Mouse (Mus musculus) neural tube, embryonic 12.5 days (tissue): ENCODE measurements around the gene Hoxa2. TPM values are rescaled to one million over a fixed set of nuclear protein-coding genes. Genes with fewer than 3 reads are reported as not detected.

Experiments
- ATAC-seq: fragments of 200-750 bp; cut with Nextera tagmentation; 2 replicates; pipeline ENCODE4 v1.8.0; 2017; ENCODE audit warnings: low read depth, mild to moderate bottlenecking, moderate TSS enrichment, moderate library complexity; ENCODE audit not compliant: low FRiP score
- H3K27ac ChIP-seq: fragments of 300-500 bp; sonication (generic); 2 replicates; pipeline ENCODE4 v1.5.1; 2016
- H3K27me3 ChIP-seq: fragments of 300-500 bp; sonication (generic); replicated peaks from 2 replicates; pipeline ENCODE4 v1.6.1; 2016; ENCODE audit warnings: mild to moderate bottlenecking
- H3K36me3 ChIP-seq: fragments of 300-500 bp; sonication (generic); 2 replicates; pipeline ENCODE4 v1.6.1; 2016; ENCODE audit warnings: mild to moderate bottlenecking
- H3K4me1 ChIP-seq: fragments of 300-500 bp; sonication (generic); 2 replicates; pipeline ENCODE4 v1.6.1; 2016
- H3K4me2 ChIP-seq: fragments of 300-500 bp; sonication (generic); replicated peaks from 2 replicates; pipeline ENCODE4 v1.6.1; 2016; ENCODE audit warnings: mild to moderate bottlenecking
- H3K4me3 ChIP-seq: fragments of 300-500 bp; sonication (generic); 2 replicates; pipeline ENCODE4 v1.5.1; 2016
- H3K9ac ChIP-seq: fragments of 300-500 bp; sonication (generic); 2 replicates; pipeline ENCODE4 v1.6.1; 2016; ENCODE audit warnings: mild to moderate bottlenecking
- H3K9me3 ChIP-seq: fragments of 300-500 bp; sonication (generic); 2 replicates; pipeline ENCODE4 v1.6.1; 2016; ENCODE audit warnings: mild to moderate bottlenecking
- WGBS: fragments of 180-500 bp; shearing (Covaris S2); methylation state at CpG from one replicate; pipeline ENCODE4 v1.1.7; 2016; 5-methylcytosine and 5-hydroxymethylcytosine counted together
- polyA plus RNA-seq: library from polyadenylated mRNA; unstranded; fragments of >200 nt; fragmentation: Nextera tagmentation; extraction: Ambion mirVana; gene quantifications from 2 replicates; pipeline ENCODE4 v1.2.1, GENCODE M21; 2016

Gene Hoxa2
- polyA plus RNA-seq = 25.6 and 34.2 TPM in 2 replicates

DNA sequence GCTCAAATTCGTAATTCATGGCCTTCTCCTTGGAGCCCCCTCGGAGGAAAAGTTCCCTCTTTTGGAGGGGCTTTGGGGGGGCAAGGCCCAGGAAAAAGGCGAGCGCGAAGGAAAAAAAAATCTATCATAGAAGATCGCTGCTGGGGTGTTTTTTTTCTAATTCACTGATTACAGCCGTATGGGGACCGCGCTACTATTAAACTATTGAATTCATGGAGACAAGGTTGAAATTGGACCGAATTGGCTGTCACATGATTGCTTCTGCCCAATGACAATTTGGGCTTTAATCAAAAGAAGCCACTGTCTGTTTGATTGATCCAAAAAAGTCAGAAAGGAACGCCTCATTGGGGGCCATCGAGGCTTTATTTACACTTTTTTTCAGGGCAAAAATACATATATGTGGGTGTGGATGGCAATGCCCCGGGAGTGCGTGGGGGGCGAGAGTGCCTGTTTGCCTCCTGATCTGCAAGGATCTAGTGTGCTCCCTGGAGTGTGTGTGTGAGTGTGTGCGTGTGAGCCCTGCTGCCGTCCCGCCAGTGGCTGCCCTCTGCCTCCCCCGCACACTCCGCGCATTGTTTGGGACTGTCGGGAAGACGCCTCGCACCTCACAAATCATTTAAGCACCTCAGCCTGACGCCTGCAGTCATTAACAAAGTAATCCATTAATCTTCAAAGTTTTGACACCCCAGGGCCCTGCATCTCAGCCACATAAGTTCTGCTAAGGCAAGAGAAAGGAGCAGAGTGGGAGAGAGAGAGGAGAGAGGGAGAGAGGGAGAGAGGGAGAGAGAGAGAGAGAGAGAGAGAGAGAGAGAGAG lies at the start of gene Hoxa2:
Gene Hoxa2, minus strand, starts transcription at position 206 of the 815 bp plus-strand sequence.
- no peaks in the 10 kb centered on the region for H3K27me3 ChIP-seq
- H3K4me3 ChIP-seq = peak within 1 kb of the TSS; percentile 74
- H3K4me1 ChIP-seq = peaks cover 63% of the 10 kb centered on the region
- H3K9me3 ChIP-seq = no peaks in the 10 kb centered on the region
- peak within 1 kb of the TSS; percentile 100 for H3K27ac ChIP-seq
- H3K9ac ChIP-seq = peak within 1 kb of the TSS; percentile 99
- under 1% methylated on average over 25 of the region's 25 CpGs for WGBS
- H3K36me3 ChIP-seq = peaks cover 9% of the 10 kb centered on the region
- ATAC-seq = peak; percentile 67
- H3K4me2 ChIP-seq = peak within 1 kb of the TSS; percentile 99

DNA sequence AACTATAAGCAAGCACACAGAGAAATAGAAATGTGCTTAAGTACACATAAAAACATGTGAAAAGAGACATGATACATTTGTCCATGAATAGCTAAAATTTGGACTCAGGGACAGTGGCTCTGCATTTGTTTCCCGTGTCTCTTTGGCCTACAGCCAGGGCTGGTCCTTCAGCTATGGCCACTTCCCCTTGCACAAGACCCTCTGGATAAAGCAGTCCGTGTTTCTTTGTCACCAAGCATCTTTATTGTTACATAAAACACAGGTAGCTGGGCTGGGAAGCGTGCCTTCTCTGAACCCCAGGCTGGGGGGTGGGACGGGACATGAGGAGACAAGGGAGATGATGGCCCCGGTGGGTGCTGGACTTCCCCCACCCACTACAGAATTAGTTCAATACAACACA lies 49.6 kb upstream of the Hoxa2 start:
- H3K9ac ChIP-seq = peak overlapping the region; percentile 100
- ATAC-seq = no peak
- H3K4me1 ChIP-seq = peaks cover 33% of the 10 kb centered on the region
- H3K4me3 ChIP-seq = peak overlapping the region; percentile 82
- H3K27me3 ChIP-seq = no peaks in the 10 kb centered on the region
- 12% methylated on average over 5 of the region's 5 CpGs for WGBS
- peak overlapping the region; percentile 76 for H3K27ac ChIP-seq
- no peaks in the 10 kb centered on the region for H3K9me3 ChIP-seq
- peak overlapping the region; percentile 99 for H3K4me2 ChIP-seq
- H3K36me3 ChIP-seq = no peaks in the 10 kb centered on the region

DNA sequence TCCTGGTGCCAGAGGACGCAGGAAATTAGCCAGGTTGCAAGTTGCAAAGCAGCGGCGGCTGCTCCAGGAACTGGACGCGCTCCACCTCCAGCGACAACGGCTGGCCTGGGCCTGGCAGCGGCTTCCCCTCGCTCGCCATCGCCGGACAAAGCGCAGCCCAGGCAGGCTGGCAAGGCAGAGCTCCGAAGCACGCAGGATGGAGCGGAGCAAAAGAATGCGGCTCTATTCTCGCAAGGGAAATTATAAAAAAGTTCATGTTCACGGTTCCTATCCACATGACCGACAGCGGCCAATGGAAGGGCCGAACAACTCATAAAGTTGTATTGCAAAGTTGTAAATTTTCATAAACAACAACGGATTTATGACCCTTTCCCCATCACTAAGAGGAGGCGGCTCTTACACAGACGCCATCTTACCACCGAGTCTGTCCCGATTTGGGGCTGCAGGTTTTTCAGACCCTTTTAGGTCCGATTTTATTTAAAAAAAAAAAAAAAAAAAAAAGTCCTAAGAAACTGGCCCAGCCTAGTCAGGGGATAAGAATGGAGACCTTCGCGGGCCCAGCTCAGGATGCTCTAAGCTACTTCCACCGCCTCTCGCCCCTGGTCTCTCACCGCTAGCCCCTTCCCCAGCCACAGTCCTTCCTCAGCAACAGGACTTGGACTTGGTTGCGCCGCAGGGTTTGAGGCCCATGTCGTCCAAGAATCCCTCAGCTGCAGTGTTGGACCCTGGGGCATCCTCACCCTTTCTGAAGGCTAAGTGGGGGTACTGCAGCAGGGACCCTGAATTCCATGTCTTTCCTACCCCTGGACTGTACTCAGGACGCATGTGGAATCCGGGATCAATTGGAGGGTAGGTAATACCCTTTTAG lies 48.7 kb upstream of the Hoxa2 start, which contains the start of the genes Hoxa3 and Gm28308:
Gene Hoxa3, minus strand, starts transcription at position 218 of the 868 bp plus-strand sequence.
Gene Gm28308, minus strand, starts transcription at position 221 of the 868 bp plus-strand sequence.
- no peaks in the 10 kb centered on the region for H3K27me3 ChIP-seq
- peaks cover 25% of the 10 kb centered on the region for H3K4me1 ChIP-seq
- peak within 1 kb of the TSS; percentile 100 for H3K9ac ChIP-seq
- H3K36me3 ChIP-seq = no peaks in the 10 kb centered on the region
- H3K9me3 ChIP-seq = no peaks in the 10 kb centered on the region
- WGBS = 1% methylated on average over 38 of the region's 38 CpGs
- H3K4me3 ChIP-seq = peak within 1 kb of the TSS; percentile 92
- H3K4me2 ChIP-seq = peak within 1 kb of the TSS; percentile 99
- peak; percentile 52 for ATAC-seq
- peak within 1 kb of the TSS; percentile 100 for H3K27ac ChIP-seq

GRCm38 (mm10) chr6:52212556-52213118 lies 48.0 kb upstream of the Hoxa2 start:
- Histone ChIP-seq H3K27me3 (no peaks in the 10 kb centered on the region), H3K4me3 (peak overlapping the region; percentile 92), H3K9ac (peak overlapping the region; percentile 100), H3K36me3 (no peaks in the 10 kb centered on the region), H3K27ac (peak overlapping the region; percentile 100), H3K9me3 (no peaks in the 10 kb centered on the region), H3K4me2 (peak overlapping the region; percentile 99), H3K4me1 (peaks cover 27% of the 10 kb centered on the region)
- WGBS = 1% methylated on average over 22 of the region's 22 CpGs
- 0 out of 2 replicates have a peak, but pooled peaks have one; percentile 18 for ATAC-seq

DNA sequence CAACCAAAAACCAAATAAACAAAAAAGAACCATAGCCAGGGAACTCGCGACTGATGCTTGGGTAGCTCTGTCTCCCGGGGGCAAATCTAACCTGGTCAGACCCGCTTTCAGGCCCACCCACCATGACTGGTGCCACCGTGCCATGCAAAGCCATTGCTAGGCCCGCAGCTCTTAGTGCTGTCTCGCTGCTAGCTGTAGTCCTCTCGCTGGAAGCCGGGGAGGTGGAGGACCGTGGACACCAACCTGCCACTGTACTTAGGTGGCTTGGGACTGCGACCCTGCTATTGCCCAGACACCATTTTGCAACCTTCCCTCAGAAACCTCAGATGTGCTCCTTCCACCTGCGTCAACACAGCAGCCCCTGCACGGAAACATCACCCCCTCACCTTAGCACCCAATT lies 47.3 kb upstream of the Hoxa2 start:
- Histone ChIP-seq H3K4me1 (peaks cover 30% of the 10 kb centered on the region), H3K9me3 (no peaks in the 10 kb centered on the region), H3K4me2 (peak overlapping the region; percentile 99), H3K27me3 (no peaks in the 10 kb centered on the region), H3K36me3 (no peaks in the 10 kb centered on the region; the same call in 1 of the 2 replicates), H3K27ac (peak overlapping the region; percentile 100), H3K4me3 (peak overlapping the region; percentile 92), H3K9ac (peak overlapping the region; percentile 100)
- WGBS = under 1% methylated on average over 13 of the region's 13 CpGs
- ATAC-seq = no peak

DNA sequence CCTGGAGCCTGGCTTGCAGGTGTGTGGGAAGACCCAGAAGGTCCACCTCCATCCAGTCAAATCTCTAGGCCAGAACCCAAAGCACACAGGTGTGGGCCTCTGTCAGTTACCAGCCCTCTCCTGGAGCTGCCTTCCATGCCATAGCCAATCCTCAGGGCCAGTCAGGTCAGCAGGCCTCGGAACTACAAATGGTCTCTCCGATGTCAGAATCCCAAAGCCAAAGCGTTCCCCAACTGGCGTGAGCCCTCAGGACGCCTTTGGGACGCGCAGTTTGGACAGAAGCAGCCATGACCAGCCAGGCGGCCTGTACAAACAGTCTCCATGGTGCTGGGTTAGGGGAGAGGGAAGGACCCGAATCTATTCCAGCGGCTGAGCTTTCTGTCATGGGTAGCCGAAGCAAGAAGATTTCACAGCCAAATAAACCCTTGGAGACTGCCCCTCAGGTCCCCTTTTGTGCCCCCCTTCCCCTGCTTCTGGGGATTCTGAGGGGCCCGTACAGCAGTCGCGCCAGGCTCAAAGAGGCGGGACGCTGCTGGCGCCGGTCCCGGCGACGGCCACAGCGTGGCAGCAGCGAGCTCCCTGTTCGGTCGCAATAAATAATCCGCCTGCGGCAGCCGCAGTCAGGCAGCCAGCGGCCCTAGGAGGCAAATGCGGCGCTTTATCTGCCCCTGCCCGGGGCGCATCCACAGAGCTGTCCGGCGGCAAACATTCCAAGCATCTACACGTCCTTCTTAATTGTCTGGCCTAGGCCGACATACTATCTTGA lies 46.7 kb upstream of the Hoxa2 start:
- H3K4me3 ChIP-seq = peak overlapping the region; percentile 92
- H3K36me3 ChIP-seq = peaks cover 2% of the 10 kb centered on the region
- no peaks in the 10 kb centered on the region for H3K27me3 ChIP-seq
- H3K9ac ChIP-seq = peak overlapping the region; percentile 100
- WGBS = under 1% methylated on average over 37 of the region's 37 CpGs
- peaks cover 34% of the 10 kb centered on the region for H3K4me1 ChIP-seq
- H3K9me3 ChIP-seq = no peaks in the 10 kb centered on the region
- ATAC-seq = peak; percentile 11
- peak overlapping the region; percentile 100 for H3K27ac ChIP-seq
- H3K4me2 ChIP-seq = peak overlapping the region; percentile 99

- Histone ChIP-seq H3K4me2 (peak overlapping the region; percentile 99), H3K36me3 (peaks cover 18% of the 10 kb centered on the region), H3K9ac (peak overlapping the region; percentile 100), H3K27me3 (no peaks in the 10 kb centered on the region), H3K4me1 (peaks cover 40% of the 10 kb centered on the region), H3K27ac (peak overlapping the region; percentile 99), H3K4me3 (peak overlapping the region; percentile 92), H3K9me3 (no peaks in the 10 kb centered on the region)
- WGBS = 1% methylated on average over 12 of the region's 12 CpGs
- no peak for ATAC-seq
Observed at GRCm38 (mm10) chr6:52209685-52210046, 45.0 kb upstream of the Hoxa2 start.

- Histone ChIP-seq H3K9me3 (no peaks in the 10 kb centered on the region), H3K4me1 (peaks cover 34% of the 10 kb centered on the region), H3K27me3 (no peaks in the 10 kb centered on the region), H3K27ac (peak overlapping the region; percentile 99), H3K4me3 (peak overlapping the region; percentile 92), H3K36me3 (peaks cover 19% of the 10 kb centered on the region), H3K4me2 (peak overlapping the region; percentile 99), H3K9ac (peak overlapping the region; percentile 100)
- WGBS = 1% methylated on average over 18 of the region's 18 CpGs
- ATAC-seq = peak; percentile 24; the same call in 1 of the 2 replicates
Observed at GRCm38 (mm10) chr6:52208868-52209684, 44.4 kb upstream of the Hoxa2 start.

DNA sequence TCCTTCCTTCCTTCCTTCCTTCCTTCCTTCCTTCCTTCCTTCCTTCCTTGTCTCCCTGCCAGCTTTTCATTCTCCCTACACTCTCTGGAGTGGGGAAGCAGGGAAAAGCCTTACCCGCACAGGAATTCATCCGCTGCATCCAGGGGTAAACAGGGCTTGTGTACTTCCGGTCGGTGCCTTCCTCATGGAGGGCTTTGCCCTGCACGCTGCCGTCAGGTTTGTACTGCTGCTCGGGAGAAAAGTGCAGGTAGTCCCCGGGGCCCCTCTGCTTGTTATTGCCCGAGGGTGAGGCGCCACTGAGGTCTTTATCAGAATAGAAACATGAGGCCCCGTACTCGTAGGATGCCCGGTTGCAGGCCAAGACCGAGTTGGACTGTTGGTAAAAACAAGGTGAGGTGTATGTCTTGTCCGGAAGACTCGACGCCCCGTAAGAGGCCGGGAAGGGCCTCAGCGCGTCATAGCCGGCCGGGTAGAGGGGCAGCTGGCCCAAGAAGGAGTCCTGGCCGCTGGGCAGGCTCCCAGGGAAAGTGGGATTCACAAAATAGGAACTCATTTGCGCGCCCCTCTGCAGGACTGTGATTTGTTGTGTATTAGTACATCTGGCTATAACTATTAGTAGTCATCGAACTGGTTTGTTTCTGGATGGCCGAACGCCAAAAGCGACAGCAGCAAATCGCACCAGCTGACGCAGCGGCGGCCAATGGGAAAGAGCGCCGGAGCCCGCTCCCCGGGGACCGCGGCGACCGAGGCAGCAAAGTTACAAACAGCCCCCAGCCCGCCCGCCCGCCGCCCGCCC lies 43.6 kb upstream of the Hoxa2 start, which contains the start of gene Hoxa6:
Gene Hoxa6, minus strand, starts transcription at position 651 of the 796 bp plus-strand sequence.
- ATAC-seq = no peak
- H3K36me3 ChIP-seq = peaks cover 27% of the 10 kb centered on the region

GRCm38 (mm10) chr6:52207684-52207976 lies 43.0 kb upstream of the Hoxa2 start:
- Histone ChIP-seq H3K9ac (peak overlapping the region; percentile 100), H3K27ac (peak overlapping the region; percentile 99), H3K4me3 (peak overlapping the region; percentile 92), H3K36me3 (peaks cover 32% of the 10 kb centered on the region), H3K4me2 (peak overlapping the region; percentile 99), H3K9me3 (no peaks in the 10 kb centered on the region), H3K27me3 (no peaks in the 10 kb centered on the region), H3K4me1 (peaks cover 47% of the 10 kb centered on the region)
- ATAC-seq = no peak

More for the DNA sequence above, 43.6 kb upstream of the Hoxa2 start, which contains the start of gene Hoxa6:
- peaks cover 41% of the 10 kb centered on the region for H3K4me1 ChIP-seq
- peak within 1 kb of the TSS; percentile 99 for H3K27ac ChIP-seq
- H3K27me3 ChIP-seq = no peaks in the 10 kb centered on the region
- under 1% methylated on average over 47 of the region's 47 CpGs for WGBS
- H3K4me3 ChIP-seq = peak within 1 kb of the TSS; percentile 92
- H3K4me2 ChIP-seq = peak within 1 kb of the TSS; percentile 99
- peak within 1 kb of the TSS; percentile 100 for H3K9ac ChIP-seq
- no peaks in the 10 kb centered on the region for H3K9me3 ChIP-seq
